Mouse (Mus musculus) thymus, postnatal 14 days (tissue): ENCODE measurements around the gene Plekha4.

Source experiments
- DNase-seq: peaks from one replicate; pipeline ENCODE4 v3.0.0; 2021

Plekha4 gene

DNA sequence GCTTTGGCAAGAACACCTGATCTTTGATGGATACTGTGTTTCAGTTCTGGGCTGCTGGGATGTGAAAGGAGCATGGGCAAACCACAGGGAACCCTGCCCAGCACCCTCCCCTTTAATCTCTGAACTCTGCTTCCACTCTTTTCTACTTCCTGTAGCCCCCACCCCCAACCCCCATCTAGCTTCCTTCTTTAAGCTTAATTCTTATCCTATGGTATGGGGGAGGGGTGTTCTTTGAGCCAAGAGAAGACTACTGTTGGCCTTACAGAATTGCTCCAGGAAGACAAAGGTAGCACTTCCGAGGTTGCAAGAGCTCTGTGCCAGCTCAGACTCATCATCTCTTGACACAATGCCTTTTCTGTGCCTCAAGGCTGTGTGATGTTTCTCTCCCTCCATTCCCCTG is 45.8 kb downstream of the Plekha4 start:
- DNase-seq, result peak; percentile 60

DNA sequence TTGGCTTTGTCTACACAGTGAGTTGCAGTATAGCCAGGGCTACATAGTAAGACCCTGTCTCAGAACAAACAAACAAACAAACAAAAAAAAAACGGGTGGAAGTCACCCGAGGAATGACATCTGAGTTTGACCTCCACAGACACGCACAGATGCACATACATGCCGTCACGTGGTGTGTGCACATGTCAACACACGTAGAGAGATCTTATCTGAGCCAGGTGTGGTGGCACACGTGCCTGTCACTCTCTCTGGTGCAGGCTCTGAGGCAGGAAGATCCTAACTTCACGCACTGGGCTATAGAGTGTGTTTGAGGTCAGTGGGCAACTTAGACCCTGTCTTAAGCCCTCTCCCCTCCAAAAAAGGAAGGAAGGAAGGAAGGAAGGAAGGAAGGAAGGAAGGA is 47.8 kb downstream of the Plekha4 start:
- DNase-seq, result peak; percentile 78

DNA sequence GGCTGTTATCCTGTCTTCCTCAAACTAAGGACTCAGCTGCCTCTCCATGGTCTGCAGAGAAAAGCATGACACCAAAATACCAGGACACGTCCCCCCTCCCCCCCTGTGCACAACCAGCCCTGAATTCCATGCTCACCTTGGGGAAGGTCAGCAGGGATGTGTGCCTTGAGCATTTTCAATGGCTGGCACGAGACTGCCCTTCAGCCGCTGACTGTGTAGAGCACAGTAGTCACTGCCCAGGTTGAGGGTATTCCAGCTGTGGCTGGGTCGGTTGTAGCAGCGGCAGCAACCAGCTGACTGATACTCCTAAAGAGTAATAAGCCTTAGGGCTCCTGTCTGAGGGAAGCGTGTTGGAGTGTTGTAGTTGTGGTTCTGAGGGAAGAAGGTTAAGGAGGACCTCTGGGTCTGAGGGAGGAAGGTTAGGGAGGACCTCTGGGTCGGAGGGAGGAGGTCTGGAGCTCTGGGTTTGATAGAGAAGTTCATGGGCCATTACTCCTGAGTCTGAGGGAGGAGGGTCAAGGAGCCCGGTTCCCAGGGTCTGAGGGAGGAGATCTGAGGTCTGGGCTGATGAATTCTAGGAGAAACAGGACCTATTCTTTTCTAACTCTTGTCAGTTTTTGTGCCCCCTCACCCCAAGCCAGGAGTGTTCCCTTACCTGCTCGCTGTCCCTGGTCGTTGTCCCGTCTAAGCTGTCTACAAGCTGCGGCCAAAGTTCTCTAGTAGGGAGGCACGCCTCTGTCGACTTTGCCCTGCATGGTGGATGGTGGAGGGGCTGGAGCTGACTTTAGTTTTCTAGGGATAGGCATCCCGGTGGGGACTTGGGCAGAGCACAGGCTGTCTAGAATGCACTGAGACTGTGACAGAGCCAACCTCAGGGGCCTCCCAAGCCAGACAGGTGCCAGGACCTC is 48.6 kb downstream of the Plekha4 start:
- DNase-seq, result no peak

DNA sequence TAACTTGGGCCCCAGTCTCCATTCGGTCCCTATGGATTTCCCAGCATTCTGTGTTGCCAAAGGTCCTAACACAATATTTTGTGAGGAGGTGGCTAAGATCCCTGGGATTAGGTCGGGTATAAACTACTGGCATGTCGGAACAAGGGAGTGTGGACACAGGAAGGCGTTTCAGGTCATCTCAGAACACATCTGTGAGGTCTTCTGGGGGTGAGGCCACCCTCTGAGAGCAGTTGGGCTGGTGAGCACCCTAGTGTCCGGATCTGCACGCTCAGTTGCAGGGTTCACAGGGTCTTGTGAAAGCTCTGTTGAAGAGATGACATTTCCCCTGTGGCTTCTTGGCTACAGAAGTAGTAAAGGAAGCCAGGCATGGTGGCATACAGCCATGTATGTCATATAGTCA is 59.8 kb downstream of the Plekha4 start:
- DNase-seq, result no peak

DNA sequence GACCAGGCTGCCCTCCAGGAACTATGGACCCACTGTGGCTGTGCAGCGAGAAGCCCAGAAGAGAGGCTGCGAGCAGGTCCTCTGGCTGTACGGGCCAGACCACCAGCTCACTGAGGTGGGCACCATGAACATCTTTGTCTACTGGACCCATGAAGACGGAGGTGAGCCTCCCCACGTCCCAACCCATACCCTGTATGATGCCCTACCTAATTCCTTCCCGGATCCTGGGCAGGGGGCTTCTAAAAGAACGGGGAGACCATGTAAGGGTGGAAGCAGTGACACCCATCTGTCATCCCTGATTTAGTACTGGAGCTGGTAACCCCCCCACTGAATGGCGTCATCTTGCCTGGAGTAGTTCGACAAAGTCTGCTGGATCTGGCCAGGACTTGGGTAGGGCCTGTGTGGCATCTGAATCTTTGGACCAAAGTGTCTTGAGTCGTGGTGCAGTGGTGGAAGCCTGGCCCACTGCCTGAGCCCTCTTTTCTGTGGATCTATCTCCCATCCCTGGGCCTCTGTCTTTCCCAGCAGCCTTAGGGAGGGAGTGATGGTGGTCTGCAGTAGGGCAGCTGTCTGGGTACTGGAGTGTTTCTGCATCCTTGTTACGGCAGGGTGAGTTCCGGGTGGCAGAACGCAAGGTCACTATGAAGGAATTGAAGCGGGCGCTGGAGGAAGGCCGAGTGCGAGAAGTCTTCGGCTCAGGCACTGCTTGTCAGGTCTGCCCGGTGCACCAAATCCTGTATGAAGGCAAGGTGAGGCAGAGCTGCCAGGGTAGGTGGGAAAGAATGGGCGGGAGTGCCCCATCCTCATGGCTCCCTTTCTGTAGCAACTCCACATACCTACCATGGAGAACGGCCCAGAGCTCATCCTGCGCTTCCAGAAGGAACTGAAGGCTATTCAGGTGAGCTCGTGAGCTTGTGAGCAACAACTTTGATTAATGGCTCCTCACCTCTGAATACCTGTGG is 61.8 kb downstream of the Plekha4 start:
- no peak for DNase-seq

DNA sequence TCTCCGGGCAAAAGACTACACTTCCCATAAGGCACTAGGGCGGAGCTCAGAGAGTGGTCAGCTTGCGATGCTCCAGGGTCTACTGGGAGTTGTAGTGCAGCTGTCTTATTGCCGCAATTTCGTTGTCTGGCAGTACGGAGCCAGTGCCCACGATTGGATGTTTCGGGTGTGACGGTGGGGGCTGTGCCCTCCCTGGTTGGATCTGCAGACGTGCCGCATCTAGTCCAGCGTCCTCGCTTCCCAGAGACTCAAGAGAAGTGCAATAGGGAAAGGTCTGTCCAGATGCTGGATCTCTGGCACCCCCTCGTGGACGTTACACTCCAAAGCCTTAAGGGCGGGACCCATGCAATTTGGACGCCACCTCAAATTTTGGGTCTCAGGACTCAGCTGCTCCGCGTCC is 63.0 kb downstream of the Plekha4 start:
- peak; percentile 84 for DNase-seq

DNA sequence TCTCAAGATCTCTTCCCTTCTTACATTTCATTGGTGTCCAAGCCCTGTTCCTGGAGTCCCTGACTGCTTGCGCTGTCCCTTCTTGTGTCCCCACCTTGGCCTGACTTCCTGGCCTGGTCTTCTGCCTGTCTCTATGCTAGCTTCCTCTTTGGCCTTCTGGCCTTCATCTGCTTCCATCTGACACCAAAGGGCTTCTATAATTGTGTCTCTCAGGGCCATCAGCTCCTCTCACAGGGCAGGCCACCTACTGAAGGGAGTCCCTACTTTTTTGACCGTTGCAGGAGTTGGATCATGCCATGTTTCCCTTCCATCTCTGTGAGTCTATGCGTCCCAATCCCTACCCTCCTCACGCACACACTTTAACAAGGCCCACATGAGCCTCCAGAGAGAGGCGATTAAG is 63.8 kb downstream of the Plekha4 start:
- no peak for DNase-seq

DNA sequence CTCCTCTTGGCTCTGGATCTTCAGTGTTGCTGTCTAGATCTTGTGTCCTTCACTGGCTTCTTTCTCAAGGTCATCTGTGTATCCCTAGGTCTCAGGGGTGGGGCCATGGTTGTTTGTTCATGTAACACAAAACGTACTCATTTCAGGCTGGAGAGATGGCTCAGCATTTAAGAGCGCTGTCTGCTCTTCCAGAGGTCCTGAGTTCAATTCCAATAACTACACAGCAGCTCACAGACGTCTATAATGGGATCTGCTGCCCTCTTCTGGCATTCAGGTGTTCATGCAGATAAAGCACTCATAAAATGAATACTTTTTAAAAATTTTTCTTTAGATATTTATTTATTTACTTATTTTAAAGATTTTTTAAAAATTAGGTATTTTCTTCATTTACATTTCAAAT is 64.7 kb downstream of the Plekha4 start:
- no peak for DNase-seq

DNA sequence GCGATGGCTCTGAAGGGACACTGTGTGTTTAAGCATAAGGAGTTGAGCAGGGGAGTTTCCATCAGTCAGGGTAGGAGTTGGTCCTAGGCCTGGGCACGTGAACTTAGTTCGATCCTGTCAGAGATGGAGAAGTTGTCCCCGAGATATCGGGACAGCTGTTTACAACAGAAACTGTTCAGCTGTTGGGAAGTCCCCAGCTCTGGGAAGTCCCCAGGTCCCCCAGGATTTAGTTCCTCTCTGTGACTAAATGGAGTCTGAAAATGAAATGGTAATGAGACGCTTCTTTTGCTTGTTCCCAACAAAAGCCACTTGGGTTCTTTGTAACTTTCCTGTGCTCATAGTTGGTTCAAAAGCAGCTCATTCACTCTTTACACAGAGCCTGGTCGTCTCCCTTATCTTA is 65.8 kb downstream of the Plekha4 start:
- no peak for DNase-seq

DNA sequence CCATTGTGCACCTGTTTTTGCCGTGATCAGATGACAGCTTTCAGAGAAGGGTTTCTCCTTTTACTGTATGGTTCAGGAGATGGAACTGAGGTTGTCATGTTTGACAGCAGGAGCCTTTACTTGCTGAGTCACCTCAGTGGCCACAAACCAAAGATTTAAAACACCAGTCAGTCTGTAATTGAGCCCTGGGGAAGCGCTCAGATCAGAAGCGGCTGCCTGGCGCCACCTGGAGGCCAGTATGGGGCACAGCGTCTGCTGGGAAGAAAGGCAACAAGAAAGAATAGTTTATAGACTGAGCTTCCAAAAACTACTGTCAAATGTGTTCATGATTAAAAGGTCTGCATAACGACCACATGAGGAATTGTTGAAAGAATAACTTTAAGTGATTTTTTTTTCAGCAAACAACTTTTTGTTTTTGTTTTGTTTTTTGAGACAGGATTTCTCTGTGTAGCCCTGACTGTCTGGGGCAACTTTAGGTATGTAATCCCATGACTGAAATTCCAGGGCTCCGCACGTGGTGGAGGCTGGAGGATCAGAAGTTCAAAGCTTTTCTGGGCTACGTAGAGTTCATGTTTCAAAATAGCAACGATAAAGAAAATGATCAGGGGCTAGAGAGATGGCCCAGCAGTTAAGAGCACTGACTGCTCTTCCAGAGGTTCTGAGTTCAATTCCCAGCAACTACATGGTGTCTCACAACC is 67.1 kb downstream of the Plekha4 start:
- DNase-seq, result peak; percentile 78

DNA sequence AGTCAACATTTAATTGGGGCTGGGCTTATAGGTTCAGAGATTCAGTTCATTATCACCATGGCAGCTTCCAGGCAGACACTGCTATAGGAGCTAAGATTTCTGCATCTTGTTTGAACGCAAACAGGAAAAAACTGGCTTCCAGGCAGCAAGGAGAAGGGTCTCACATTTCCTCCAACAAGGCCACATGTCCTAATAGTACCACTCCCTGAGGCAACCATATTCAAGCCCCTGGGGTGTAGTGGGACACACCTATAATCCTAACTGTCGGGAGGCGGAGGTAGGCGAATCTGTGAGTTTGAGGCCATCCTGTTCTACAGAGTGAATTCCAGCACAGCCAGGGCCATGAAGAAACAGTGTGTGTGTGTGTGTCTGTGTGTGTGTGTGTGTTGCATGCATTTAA is 69.0 kb downstream of the Plekha4 start:
- DNase-seq, result no peak

DNA sequence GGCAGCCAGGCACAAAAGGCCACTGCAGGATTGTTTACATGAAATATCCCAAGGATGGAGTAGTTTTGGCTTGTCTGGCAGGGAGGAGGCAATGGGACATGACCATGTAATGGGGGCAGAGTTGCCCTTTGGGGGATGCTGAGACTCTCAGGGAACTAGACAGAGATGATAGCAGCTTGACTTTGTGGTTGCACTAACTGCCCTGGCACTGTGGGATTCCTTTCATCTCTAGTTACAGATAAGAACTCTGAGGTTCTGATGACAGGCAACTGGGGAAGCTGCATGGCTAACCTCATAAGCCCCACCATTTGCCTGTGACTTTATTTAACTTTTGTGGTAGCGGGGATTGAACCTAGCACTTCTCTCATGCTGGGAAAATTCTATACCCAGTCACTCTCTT is 70.0 kb downstream of the Plekha4 start:
- DNase-seq, result no peak

DNA sequence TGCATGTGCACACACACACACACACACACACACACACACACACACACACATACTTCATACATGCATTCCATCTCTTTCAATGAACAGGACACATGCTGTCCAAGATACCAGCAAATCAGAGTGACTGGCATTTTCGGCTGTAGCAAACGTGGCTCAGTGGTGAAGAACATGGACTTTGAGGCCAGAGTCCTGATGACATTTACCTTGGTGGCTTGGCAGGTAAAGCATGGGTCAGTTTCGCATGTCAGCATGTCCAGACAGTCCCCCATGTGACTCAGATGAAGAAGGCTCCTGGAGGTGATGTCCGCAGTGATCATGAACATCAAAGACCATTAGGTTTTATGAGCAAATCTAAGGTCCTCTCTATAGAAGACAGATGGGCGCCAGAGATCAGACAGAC is 70.9 kb downstream of the Plekha4 start:
- DNase-seq, result no peak

DNA sequence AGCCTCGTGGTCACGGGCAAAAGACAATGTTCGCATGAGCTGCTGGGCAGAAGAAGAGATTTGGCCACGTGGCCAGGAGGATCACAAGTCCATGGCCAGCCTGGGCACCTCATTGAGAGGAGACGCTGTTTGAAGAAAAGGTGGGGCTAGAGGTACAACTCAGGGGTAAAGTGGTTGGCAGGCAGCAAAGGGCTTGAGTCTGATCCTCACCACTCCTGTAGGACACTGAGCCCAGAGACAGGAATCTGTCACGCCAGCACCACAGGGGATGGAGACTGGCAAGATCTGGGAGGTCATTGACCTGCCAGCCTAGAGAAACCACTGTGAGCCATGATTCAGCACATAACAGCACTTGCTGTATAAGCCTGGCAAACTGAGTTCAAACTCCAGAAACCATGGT is 71.4 kb downstream of the Plekha4 start:
- DNase-seq, result no peak

DNA sequence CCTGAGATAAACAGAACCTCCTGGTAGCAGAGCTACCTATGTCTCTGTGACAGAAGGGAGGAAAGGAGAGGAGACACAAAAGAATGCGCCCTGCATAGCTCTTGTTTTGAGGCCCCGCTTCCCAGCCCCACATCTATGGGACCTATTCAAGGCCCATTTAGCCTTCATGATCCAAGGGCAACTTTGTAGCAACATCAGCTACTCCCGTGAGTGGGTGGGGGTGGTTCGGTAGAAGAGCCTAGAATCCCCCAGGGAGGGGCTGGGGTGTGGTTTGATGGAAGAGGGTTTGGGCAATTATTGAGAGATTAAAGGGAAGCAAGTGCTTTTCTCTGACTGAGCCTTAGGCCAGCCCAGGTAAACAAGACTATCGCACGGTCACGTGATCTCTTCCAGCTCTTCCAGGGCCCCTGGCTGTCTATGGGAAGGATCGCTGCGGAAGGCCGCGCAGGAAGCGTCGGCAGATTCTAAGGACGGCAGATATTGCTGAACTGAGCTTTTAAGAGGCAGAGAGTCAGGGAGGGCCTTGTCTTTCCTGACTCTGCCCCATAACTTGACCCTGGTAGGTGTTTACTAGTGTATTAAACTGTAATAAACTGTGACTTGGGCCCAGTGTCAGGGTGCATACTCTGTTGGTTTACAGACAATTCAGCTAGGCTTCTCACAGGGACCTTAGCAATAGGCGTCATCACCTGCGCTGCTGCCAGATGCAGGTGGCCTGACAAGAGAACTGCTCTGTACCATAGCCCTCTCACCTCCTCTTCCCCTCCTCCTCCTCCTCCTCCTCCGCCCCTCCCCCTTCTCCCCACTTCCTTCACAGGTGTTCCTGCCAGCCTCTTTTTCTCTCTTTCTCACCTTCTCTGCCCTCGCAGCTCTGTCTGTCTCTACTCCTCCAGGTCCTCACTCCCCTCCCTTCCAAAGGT is 73.1 kb downstream of the Plekha4 start:
- peak; percentile 89 for DNase-seq
